Mouse (Mus musculus) WW6 (cell line): ENCODE data around the gene Cmtm5.
A peak's percentile ranks its signal among the peaks of the same experiment; 100 is the strongest.

ENCODE experiments used
- DNase-seq: peaks from one replicate; pipeline ENCODE4 v3.0.0-alpha.2; 2013; ENCODE audit warnings: low read depth, low spot score

Gene Cmtm5

GRCm38 (mm10) chr14:54935904-54936830 is at the start of gene Cmtm5:
Cmtm5 (plus strand) TSS chr14:54936261.
- no peak for DNase-seq

GRCm38 (mm10) chr14:54892200-54892599 is 43.9 kb upstream of the Cmtm5 start, which contains the start of gene Pabpn1:
Pabpn1 (plus strand) TSS chr14:54892500.
- no peak for DNase-seq

GRCm38 (mm10) chr14:54893651-54894181 is 42.3 kb upstream of the Cmtm5 start:
- DNase-seq, result peak; percentile 98

- DNase-seq, result no peak
Measured at GRCm38 (mm10) chr14:54894296-54895151, 41.5 kb upstream of the Cmtm5 start.

- no peak for DNase-seq
Measured at GRCm38 (mm10) chr14:54897445-54897844, 38.6 kb upstream of the Cmtm5 start.

DNA sequence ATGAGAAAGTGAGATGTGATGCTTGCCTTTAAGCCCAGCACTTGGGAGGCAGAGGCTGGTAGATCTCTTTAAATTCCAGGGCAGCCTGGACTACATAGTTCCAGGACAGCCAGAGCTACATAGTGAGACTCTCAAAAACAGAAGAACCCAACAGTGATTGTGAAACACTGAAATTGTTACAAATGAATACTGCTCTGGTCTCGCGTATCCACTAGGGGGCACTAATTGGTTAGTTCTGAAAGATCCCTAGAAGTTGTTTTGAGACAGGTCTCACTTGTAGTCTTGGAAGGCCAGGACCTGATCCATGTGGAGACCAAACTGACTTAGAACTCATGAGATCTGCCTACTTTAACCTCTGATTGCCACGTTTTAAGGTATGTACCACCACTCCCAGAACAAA is 35.7 kb upstream of the Cmtm5 start:
- no peak for DNase-seq

- DNase-seq, result no peak
Measured at GRCm38 (mm10) chr14:54903641-54904040, 32.4 kb upstream of the Cmtm5 start.

GRCm38 (mm10) chr14:54908682-54909081 is 27.4 kb upstream of the Cmtm5 start:
- DNase-seq, result no peak

DNA sequence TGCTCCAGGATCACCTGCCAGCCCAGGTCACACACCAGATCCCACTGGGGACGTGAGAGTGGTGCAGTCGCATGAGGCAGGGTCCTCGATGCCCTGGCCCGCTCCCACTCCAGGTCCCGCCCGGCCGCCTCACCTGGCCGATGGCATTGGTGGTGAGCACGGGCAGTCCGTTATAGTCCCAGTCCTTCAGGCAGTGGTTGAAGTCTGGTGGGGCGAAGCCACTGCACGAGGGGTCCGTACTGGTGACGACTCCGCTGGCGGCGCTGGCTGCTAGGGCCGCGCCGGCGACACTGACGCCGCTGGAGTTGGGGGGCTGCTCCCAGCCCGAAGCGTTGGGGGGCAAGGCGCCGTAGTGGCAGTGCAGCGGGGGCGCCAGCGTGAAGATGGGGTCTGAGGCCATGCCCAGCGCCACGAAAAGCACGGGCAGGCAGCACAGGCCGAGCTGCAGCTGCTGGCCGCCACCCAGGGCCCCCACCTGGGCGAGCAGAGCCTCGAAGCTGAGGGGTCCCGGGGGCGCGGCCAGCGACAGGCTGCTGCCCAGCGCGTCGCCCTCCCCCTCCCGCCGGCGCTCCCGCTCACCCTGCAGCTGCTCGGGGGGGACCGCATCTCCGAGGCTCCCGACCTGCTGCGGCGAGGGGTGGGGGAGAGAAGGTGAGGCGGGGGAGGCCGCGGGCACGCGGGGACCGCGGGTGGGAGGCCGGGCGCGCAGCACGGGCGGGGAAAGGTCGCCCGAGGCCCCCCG is 23.8 kb upstream of the Cmtm5 start:
- DNase-seq, result no peak

GRCm38 (mm10) chr14:54912886-54913285 is 23.2 kb upstream of the Cmtm5 start, which contains the start of gene Slc22a17:
Slc22a17 (minus strand) TSS chr14:54913132.
- DNase-seq, result no peak

GRCm38 (mm10) chr14:54913343-54913742 is 22.7 kb upstream of the Cmtm5 start:
- no peak for DNase-seq

- no peak for DNase-seq
Measured at GRCm38 (mm10) chr14:54920076-54920685, 15.9 kb upstream of the Cmtm5 start.

DNA sequence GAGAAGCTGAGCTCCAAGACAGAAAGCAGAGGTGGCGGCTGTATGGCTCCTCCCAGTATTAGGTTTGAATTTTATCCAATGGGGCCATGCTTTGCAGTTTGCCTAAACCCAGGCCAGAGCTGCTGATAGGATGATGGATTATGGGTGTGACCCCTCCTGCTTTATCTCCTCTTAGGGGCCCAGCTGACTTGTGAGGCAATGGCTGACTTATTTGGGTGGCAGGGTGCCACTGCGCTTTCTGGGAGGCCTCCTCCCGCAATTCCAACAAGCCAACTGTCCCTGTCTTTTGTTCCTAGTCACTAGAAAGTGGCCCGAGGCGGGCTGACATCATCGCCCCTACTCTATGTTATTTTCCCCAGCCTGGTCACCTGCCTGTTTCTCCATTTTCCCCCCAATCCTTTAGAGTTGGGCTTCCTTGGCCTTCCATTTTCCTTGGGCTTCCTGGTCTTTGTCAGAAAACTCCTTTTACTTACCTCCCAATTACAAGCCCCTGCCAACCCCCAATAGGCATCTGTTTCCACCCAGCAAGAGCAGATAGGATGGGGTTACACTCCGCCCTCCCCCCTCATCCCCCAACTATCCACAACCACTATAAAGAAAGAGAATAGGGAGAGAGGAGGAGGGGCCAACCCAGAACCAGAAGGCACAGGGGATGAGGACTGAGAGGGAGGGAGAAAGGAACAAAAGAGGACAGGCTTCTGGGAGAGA is 11.3 kb upstream of the Cmtm5 start:
- DNase-seq, result no peak

DNA sequence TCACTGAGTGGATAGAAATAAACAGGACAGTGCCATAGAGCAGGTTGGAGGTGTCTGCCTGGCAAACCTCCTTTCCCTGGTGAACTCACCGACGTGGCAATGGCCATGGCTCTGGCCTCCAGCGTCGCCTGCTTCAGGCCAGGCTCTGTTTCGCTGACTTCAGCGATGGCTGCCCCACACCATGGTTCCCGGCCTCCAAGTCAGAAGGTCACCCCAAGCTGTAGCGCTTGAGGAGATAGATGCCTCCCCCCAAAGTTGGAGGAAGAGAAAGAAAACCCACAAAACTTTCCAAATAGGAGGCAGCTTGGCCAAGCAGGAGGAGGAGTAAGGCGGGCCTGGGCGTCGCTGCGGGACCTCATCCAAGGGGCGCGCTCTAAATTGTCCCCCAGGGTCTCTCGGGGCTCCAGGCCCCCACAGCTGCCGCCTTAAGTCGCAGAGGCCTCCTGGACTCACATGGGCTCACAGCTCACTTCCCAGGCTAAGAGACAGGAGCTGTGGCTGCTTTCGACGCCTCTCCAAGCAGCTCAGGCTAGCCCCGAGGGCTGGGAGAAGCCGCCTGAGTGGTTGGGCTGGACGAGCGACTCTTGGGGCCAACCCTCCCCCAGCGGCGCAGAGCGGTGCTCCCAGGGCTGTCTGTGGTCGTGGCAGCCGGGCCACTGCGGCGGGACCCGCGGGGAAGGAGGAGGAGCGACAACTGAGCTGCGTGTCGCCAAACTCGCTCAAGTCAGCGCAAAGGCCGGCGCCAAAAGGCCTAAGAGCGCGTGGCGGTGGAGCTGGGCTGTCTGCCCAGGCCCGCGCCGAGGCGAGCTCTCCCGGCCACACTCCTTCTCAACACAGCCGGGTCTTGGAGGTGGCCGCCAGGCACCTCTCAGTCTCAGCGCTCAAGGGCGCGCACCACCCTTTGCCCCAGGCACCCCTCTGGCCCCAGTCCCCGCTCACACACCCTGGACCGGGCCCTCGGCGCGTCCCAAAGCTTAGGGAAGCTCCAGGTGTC is 10.4 kb upstream of the Cmtm5 start, which contains the start of gene Efs:
Gene Efs (minus strand): TSS at position 778 of the 994 bp plus-strand sequence.
- DNase-seq, result no peak

GRCm38 (mm10) chr14:54926401-54927158 is 9.5 kb upstream of the Cmtm5 start:
- DNase-seq, result no peak

DNA sequence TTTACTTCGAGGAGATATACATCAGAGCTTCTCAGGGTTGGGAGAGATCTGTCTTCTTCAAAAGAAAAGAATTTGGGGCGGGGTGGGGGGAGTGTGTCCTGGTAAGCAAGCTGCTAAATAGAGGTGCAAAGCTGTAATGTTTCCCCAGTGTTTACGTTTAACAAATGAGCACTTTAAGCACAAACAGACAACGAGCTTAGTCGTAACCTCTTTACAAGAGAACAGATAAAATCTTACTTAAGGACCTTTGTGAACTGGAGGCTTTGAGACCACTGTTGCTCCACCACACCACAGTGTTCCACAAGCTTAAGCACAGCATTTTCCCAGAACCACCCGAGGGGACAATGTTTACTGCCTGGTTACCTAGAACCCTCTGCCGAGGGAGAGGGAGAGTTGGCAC is 8.8 kb upstream of the Cmtm5 start:
- no peak for DNase-seq

DNA sequence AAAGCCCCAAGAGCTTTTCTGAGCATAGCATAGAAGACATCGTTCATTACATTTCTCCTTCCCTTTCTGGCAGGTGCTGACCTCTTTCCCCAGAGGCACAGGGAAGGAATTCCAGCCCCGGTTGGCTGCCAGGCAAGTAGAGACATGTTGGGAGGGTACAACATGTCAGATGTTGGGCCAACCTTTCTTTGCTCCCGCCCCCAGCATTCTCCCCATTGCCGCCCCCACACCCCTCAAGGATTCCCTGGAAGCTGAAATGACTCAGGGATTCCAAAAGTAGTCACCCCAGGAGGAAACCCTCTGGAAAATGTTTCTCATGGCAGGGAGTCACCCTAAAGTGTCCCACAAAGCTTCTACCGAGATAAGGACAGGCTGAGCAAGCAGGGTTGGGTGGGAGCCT is 6.3 kb upstream of the Cmtm5 start:
- DNase-seq, result no peak

- DNase-seq, result no peak
Measured at GRCm38 (mm10) chr14:54930431-54930830, 5.6 kb upstream of the Cmtm5 start.
